Mouse (Mus musculus) lung, adult 2 months (tissue): ENCODE data around the gene Polr3gl.
A peak's percentile ranks its signal among the peaks of the same experiment; 100 is the strongest.

ENCODE experiments used
- CTCF ChIP-seq: fragments of 200-500 bp; IDR thresholded peaks from 2 replicates; pipeline ENCODE4 v1.5.1; 2011; ENCODE audit warnings: mild to moderate bottlenecking, low read length, control low read depth; ENCODE audit not compliant: insufficient read depth
- POLR2A ChIP-seq: fragments of 200-500 bp; IDR thresholded peaks from 2 replicates; pipeline ENCODE4 v1.6.1; 2011; ENCODE audit warnings: low read depth, mild to moderate bottlenecking, control low read depth, low read length, borderline replicate concordance; ENCODE audit errors: extremely low read depth

- TF ChIP-seq CTCF (no peak), POLR2A (peak; percentile 96)
Observed at GRCm38 (mm10) chr3:96558159-96558558, 35.8 kb downstream of the Polr3gl start.
